In the genomic region with DNA sequence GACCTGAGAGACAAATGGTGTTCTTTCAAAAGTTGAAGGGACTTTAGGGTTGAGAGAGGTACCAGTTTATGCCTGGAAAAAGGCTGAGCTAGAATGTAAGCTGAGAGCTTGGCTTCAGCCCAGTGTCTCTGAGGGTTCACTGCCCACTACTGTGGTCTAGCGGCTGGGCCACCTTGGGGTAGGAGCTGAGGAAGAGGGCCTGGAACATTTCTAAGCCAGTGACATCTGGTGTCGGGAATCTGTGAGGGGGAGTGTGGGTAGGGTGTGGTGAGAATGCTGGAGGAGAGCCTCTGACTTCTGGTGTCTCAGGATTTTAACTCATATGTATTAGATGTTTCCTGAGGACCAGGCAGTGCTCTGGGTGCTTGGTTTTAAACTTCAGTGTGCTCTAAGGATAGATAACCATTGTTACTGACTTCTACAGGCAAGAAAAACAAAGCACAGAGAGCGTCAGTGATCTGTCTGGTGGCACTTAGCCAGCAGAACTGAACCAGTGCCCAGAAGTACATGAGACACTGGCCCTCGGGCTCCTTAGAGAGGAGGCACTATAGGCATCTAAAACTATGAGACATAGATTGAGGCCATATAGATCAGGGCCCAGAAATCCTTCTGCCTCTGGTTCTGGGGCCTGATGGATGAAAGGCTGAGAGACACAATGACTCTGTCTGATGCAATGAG, we compare ENCODE assay signal across 23 mouse cellular contexts. TPM values are rescaled to one million over a fixed set of nuclear protein-coding genes. Genes with fewer than 3 reads are reported as not detected.
DNase-seq lines count a peak whose midpoint lies in the region; ATAC-seq lines count a peak whose summit lies in the region.
"Had no signal": no experiment of that assay in that cellular context is flagged by ENCODE, and none has a peak within 500 bp of the region (broad histone marks: within the 10 kb centered on the region; RNA-seq: fewer than 3 reads in every experiment).

No protein-coding gene starts in this region.

- WGBS in hindbrain, embryonic 14.5 days: 59% methylated on average over 4 of the region's 4 CpGs
- WGBS in hindbrain, embryonic 10.5 days: 65% methylated on average over 4 of the region's 4 CpGs
- 55% methylated on average over 4 of the region's 4 CpGs for WGBS in neural tube, embryonic 13.5 days
- WGBS in neural tube, embryonic 15.5 days: 57% methylated on average over 4 of the region's 4 CpGs

- H3K4me2 ChIP-seq in hindbrain, embryonic 14.5 days (replicated peaks): no peak overlapping the region
- H3K4me2 ChIP-seq in neural tube, embryonic 13.5 days: no peak overlapping the region
- H3K4me2 ChIP-seq in neural tube, embryonic 15.5 days: no peak overlapping the region
- H3K4me2 ChIP-seq: embryonic facial prominence, embryonic 13.5 days; heart, embryonic 15.5 days; stomach, embryonic 15.5 days had no signal

- no peak for ATAC-seq in hindbrain, embryonic 14.5 days (ENCODE audit: low FRiP score)
- no peak for ATAC-seq in neural tube, embryonic 13.5 days (ENCODE audit: low read depth)
- no peak for ATAC-seq in neural tube, embryonic 15.5 days (ENCODE audit: low FRiP score)
- ATAC-seq: forebrain, embryonic 14.5 days; lung, postnatal 0 days had no signal

- peak overlapping the region; percentile 7; the same call in 1 of the 2 replicates for H3K27ac ChIP-seq in hindbrain, embryonic 14.5 days
- H3K27ac ChIP-seq in hindbrain, embryonic 10.5 days: no peak overlapping the region
- H3K27ac ChIP-seq in neural tube, embryonic 13.5 days (replicated peaks): 0 out of 2 replicates have a peak overlapping the region, but pooled peaks have one; percentile 11
- no peak overlapping the region for H3K27ac ChIP-seq in neural tube, embryonic 15.5 days (replicated peaks)
- H3K27ac ChIP-seq: embryonic facial prominence, embryonic 13.5 days; heart, embryonic 15.5 days; stomach, embryonic 15.5 days had no signal

- no peaks in the 10 kb centered on the region for H3K9me3 ChIP-seq in hindbrain, embryonic 14.5 days (ENCODE audit: control insufficient read depth, low read length)
- H3K9me3 ChIP-seq in hindbrain, embryonic 10.5 days: no peaks in the 10 kb centered on the region
- no peaks in the 10 kb centered on the region for H3K9me3 ChIP-seq in neural tube, embryonic 13.5 days
- no peaks in the 10 kb centered on the region for H3K9me3 ChIP-seq in neural tube, embryonic 15.5 days (replicated peaks)
- H3K9me3 ChIP-seq: embryonic facial prominence, embryonic 13.5 days; heart, embryonic 15.5 days; stomach, embryonic 15.5 days had no signal

- peaks cover 44% of the 10 kb centered on the region for H3K4me1 ChIP-seq in hindbrain, embryonic 14.5 days (replicated peaks; ENCODE audit: control insufficient read depth, insufficient read depth, low read length)
- peaks cover 30% of the 10 kb centered on the region for H3K4me1 ChIP-seq in hindbrain, embryonic 10.5 days (replicated peaks)
- peaks cover 87% of the 10 kb centered on the region for H3K4me1 ChIP-seq in neural tube, embryonic 13.5 days (replicated peaks)
- H3K4me1 ChIP-seq in neural tube, embryonic 15.5 days: peaks cover 78% of the 10 kb centered on the region
- H3K4me1 ChIP-seq: stomach, embryonic 15.5 days had no signal

- no peak overlapping the region for H3K9ac ChIP-seq in hindbrain, embryonic 14.5 days
- H3K9ac ChIP-seq in neural tube, embryonic 13.5 days: no peak overlapping the region
- H3K9ac ChIP-seq in neural tube, embryonic 15.5 days (replicated peaks): no peak overlapping the region
- H3K9ac ChIP-seq: embryonic facial prominence, embryonic 13.5 days; heart, embryonic 15.5 days; stomach, embryonic 15.5 days had no signal

- no peak for DNase-seq in hindbrain, embryonic 14.5 days (ENCODE audit: low spot score)
- no peak for DNase-seq in hindbrain, embryonic 10.5 days (ENCODE audit: low spot score)
- peak; percentile 80 to 87 for DNase-seq in cerebellum, postnatal 10 days
- DNase-seq in kidney, adult 11 months: no peak
- DNase-seq in embryo, embryonic 10.5 days (ENCODE audit: low spot score): no peak
- DNase-seq: adrenal gland, postnatal 10 days; gastrocnemius, postnatal 10 days; heart, adult 18-20 months; heart, postnatal 4 days; kidney, postnatal 36 days; liver; midbrain, embryonic 14.5 days; right cerebral cortex, postnatal 25 days; thymus, adult 2 months had no signal

- no peaks in the 10 kb centered on the region for H3K27me3 ChIP-seq in hindbrain, embryonic 14.5 days (ENCODE audit: control insufficient read depth, insufficient read depth, low read length)
- no peaks in the 10 kb centered on the region; the same call in 1 of the 2 replicates for H3K27me3 ChIP-seq in hindbrain, embryonic 10.5 days (ENCODE audit: insufficient read depth, poor library complexity, severe bottlenecking)
- H3K27me3 ChIP-seq in neural tube, embryonic 13.5 days: no peaks in the 10 kb centered on the region
- no peaks in the 10 kb centered on the region for H3K27me3 ChIP-seq in neural tube, embryonic 15.5 days (replicated peaks)
- H3K27me3 ChIP-seq: stomach, embryonic 15.5 days had no signal

- H3K36me3 ChIP-seq in hindbrain, embryonic 14.5 days (replicated peaks; ENCODE audit: control insufficient read depth, insufficient read depth): no peaks in the 10 kb centered on the region
- no peaks in the 10 kb centered on the region for H3K36me3 ChIP-seq in hindbrain, embryonic 10.5 days
- H3K36me3 ChIP-seq in neural tube, embryonic 13.5 days: no peaks in the 10 kb centered on the region
- no peaks in the 10 kb centered on the region for H3K36me3 ChIP-seq in neural tube, embryonic 15.5 days
- H3K36me3 ChIP-seq: embryonic facial prominence, embryonic 13.5 days; heart, embryonic 15.5 days; stomach, embryonic 15.5 days had no signal

- H3K4me3 ChIP-seq in hindbrain, embryonic 14.5 days (replicated peaks; ENCODE audit: low read length): no peak overlapping the region
- H3K4me3 ChIP-seq in hindbrain, embryonic 10.5 days: no peak overlapping the region
- no peak overlapping the region for H3K4me3 ChIP-seq in neural tube, embryonic 13.5 days
- H3K4me3 ChIP-seq in neural tube, embryonic 15.5 days (replicated peaks): no peak overlapping the region
- H3K4me3 ChIP-seq: embryonic facial prominence, embryonic 13.5 days; heart, embryonic 15.5 days; stomach, embryonic 15.5 days had no signal

RNA-seq across cellular contexts. Expression of a gene that starts 23.6 kb away (rescaled TPM):
- 63.6 and 78.4 TPM in 2 replicates for polyA plus RNA-seq in hindbrain, embryonic 14.5 days (2014; fragmentation: Nextera tagmentation; extraction: Ambion mirVana)
- polyA plus RNA-seq in hindbrain, embryonic 10.5 days (2016; fragmentation: Nextera tagmentation; extraction: Ambion mirVana): 1.1 and 1.6 TPM in 2 replicates
- 43.1 and 44.8 TPM in 2 replicates for polyA plus RNA-seq in neural tube, embryonic 13.5 days (2015; fragmentation: Nextera tagmentation; extraction: Ambion mirVana)
- polyA plus RNA-seq in neural tube, embryonic 15.5 days (2015; fragmentation: Nextera tagmentation; extraction: Ambion mirVana): 56.3 and 72.9 TPM in 2 replicates
- polyA plus RNA-seq: C2C12; kidney, embryonic 14.5 days; lung, postnatal 0 days had no signal

Comparison
In these comparisons a context has a peak if more than half of its experiments do, and no peak if none do; other contexts are left out.
1. H3K27ac ChIP-seq: peak in hindbrain, embryonic 14.5 days (single experiment) and neural tube, embryonic 13.5 days (single experiment); none in hindbrain, embryonic 10.5 days (single experiment) and neural tube, embryonic 15.5 days (single experiment).
2. RNA of a gene that starts 23.6 kb away (polyA plus RNA-seq): 56.3 to 72.9 TPM in neural tube, embryonic 15.5 days, 63.6 to 78.4 TPM in hindbrain, embryonic 14.5 days and 43.1 to 44.8 TPM in neural tube, embryonic 13.5 days; 1.1 to 1.6 TPM in hindbrain, embryonic 10.5 days; every median in the first group is over 10 times any median in the second.
3. DNase-seq: peak in cerebellum, postnatal 10 days (2 of 2); none in hindbrain, embryonic 14.5 days (single experiment), hindbrain, embryonic 10.5 days (single experiment), kidney, adult 11 months (single experiment) and embryo, embryonic 10.5 days (single experiment).